ENCODE assay signal across 17 mouse cellular contexts in the genomic region with DNA sequence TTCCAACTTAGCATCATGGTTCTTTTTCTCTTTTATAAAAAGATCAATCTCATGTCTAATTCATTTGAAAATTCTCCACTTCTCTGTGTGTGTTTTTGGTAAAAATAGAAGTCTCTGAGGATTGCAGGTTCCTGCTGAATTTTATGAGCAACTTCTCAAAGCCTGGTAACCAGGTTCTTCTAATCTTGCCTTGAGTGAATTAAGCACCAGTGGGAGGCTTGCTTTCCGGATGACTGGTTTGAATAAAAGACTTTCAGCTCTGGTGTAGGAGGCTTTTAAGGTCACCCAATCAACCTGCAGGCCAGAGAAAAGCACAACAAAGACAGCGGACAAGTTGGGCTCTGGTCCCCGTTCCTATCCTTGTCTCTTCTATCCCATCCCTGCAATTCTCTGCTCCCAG.
"Had no signal": no experiment of that assay in that cellular context is flagged by ENCODE, and none has a peak within 500 bp of the region (broad histone marks: within the 10 kb centered on the region; RNA-seq: fewer than 3 reads in every experiment).

No protein-coding gene starts in this region.

- H3K4me3 ChIP-seq: intestine, embryonic 15.5 days; limb, embryonic 10.5 days; limb, embryonic 13.5 days; liver, embryonic 12.5 days; liver, embryonic 15.5 days had no signal

- H3K4me2 ChIP-seq: intestine, embryonic 15.5 days; limb, embryonic 13.5 days; liver, embryonic 12.5 days; liver, embryonic 15.5 days; midbrain, embryonic 11.5 days had no signal

- H3K36me3 ChIP-seq: intestine, embryonic 15.5 days; limb, embryonic 10.5 days; limb, embryonic 13.5 days; liver, embryonic 12.5 days; liver, embryonic 15.5 days had no signal

- DNase-seq: kidney, adult 11 months; kidney, adult 9 months; kidney, postnatal 36 days; layer of hippocampus, postnatal 36 days; liver; lung, adult 2 months; lung, postnatal 14 days; lung, postnatal 4 days; midbrain, embryonic 14.5 days; thymus, adult 18-20 months; thymus, postnatal 36 days had no signal

- H3K9me3 ChIP-seq: intestine, embryonic 15.5 days; limb, embryonic 10.5 days; limb, embryonic 13.5 days; liver, embryonic 12.5 days; liver, embryonic 15.5 days had no signal

- H3K4me1 ChIP-seq: intestine, embryonic 15.5 days; liver, embryonic 12.5 days; liver, embryonic 15.5 days had no signal

- ATAC-seq: intestine, embryonic 15.5 days; liver, embryonic 12.5 days had no signal

- H3K27me3 ChIP-seq: intestine, embryonic 15.5 days; limb, embryonic 13.5 days; liver, embryonic 12.5 days; liver, embryonic 15.5 days had no signal

- H3K27ac ChIP-seq: intestine, embryonic 15.5 days; limb, embryonic 10.5 days; limb, embryonic 13.5 days; liver, embryonic 12.5 days; liver, embryonic 15.5 days had no signal

- H3K9ac ChIP-seq: intestine, embryonic 15.5 days; limb, embryonic 13.5 days; liver, embryonic 12.5 days; liver, embryonic 15.5 days had no signal
